Mouse (Mus musculus) lung, adult 2 months (tissue): Measurements from ENCODE around the gene Bmp5.

Experiments
- CTCF ChIP-seq: fragments of 200-500 bp; IDR thresholded peaks from 2 replicates; pipeline ENCODE4 v1.5.1; 2011; ENCODE audit warnings: mild to moderate bottlenecking, low read length, control low read depth; ENCODE audit not compliant: insufficient read depth
- POLR2A ChIP-seq: fragments of 200-500 bp; IDR thresholded peaks from 2 replicates; pipeline ENCODE4 v1.6.1; 2011; ENCODE audit warnings: low read depth, mild to moderate bottlenecking, control low read depth, low read length, borderline replicate concordance; ENCODE audit errors: extremely low read depth

DNA sequence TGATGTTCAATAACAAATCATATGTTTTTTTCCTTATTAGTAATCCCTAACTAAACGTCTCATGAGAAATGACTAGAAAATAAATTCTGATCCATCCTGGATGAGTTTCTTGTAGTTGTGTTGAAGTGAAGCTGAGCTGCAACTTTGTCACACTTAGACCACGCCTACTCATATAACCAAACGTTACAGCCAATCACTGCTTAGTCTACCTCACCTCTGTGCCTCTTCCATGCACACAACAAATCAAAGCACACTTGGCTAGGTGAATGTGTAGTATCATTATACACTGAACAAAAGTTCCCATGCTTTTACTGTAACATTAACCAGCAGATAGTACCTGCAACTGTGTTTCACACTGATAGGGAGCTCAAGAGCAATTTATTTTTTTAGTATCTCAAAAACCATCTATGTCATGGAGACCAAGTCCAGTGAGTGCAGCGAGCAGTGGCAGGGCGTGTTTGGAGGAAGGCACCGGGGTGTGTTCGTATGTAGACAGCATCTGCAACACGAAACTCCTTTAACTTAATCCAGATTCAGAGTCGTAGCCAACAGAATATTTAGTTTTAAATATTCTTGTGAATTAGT is 3.7 kb downstream of the Bmp5 start:
- TF ChIP-seq CTCF (no peak), POLR2A (peak; percentile 30; the same call in 1 of the 2 replicates)
